Mouse (Mus musculus) cortical plate, adult 2 months (tissue): ENCODE data around the gene Pawr. TPM values are rescaled to one million over a fixed set of nuclear protein-coding genes. Genes with fewer than 3 reads are reported as not detected.

Source experiments
- H3K27ac ChIP-seq: fragments of 200-500 bp; 2 replicates; pipeline ENCODE4 v1.5.1; 2012; ENCODE audit warnings: low read length, control low read depth, inconsistent platforms; ENCODE audit not compliant: insufficient read depth
- H3K4me1 ChIP-seq: fragments of 200-500 bp; 2 replicates; pipeline ENCODE4 v1.6.1; 2011; ENCODE audit warnings: low read length; ENCODE audit not compliant: control insufficient read depth, insufficient read depth
- H3K4me3 ChIP-seq: fragments of 200-500 bp; 2 replicates; pipeline ENCODE4 v1.5.1; 2011; ENCODE audit warnings: mild to moderate bottlenecking, low read length, control low read depth; ENCODE audit not compliant: insufficient read depth
- CTCF ChIP-seq: fragments of 200-500 bp; IDR thresholded peaks from 2 replicates; pipeline ENCODE4 v1.5.1; 2011; ENCODE audit warnings: mild to moderate bottlenecking, control low read depth, low read length; ENCODE audit not compliant: insufficient read depth; ENCODE audit errors: extremely low read depth
- POLR2A ChIP-seq: fragments of 200-500 bp; IDR thresholded peaks from 2 replicates; pipeline ENCODE4 v1.6.1; 2011; ENCODE audit warnings: mild to moderate bottlenecking, low read length, control low read depth; ENCODE audit not compliant: insufficient read depth; ENCODE audit errors: extremely low read depth
- polyA plus RNA-seq: library from polyadenylated mRNA; depleted of rRNA; stranded (reverse); fragments of >200 nt; gene quantifications from 2 replicates; pipeline ENCODE4 v1.2.3, GENCODE M21; 2012; rRNA removed

Pawr gene
- polyA plus RNA-seq, 1 experiment: 2.8 TPM

- TF ChIP-seq CTCF (no peak), POLR2A (no peak)
- no peak overlapping the region for H3K4me3 ChIP-seq
- peaks cover 3% of the 10 kb centered on the region for H3K4me1 ChIP-seq
- peak overlapping the region; percentile 76 for H3K27ac ChIP-seq
Measured at GRCm38 (mm10) chr10:108455204-108455603, 123.3 kb downstream of the Pawr start.

GRCm38 (mm10) chr10:108455883-108456282 lies 124.0 kb downstream of the Pawr start:
- no peak overlapping the region for H3K27ac ChIP-seq
- TF ChIP-seq CTCF (no peak), POLR2A (no peak)
- H3K4me3 ChIP-seq: no peak overlapping the region
- peaks cover 3% of the 10 kb centered on the region for H3K4me1 ChIP-seq

DNA sequence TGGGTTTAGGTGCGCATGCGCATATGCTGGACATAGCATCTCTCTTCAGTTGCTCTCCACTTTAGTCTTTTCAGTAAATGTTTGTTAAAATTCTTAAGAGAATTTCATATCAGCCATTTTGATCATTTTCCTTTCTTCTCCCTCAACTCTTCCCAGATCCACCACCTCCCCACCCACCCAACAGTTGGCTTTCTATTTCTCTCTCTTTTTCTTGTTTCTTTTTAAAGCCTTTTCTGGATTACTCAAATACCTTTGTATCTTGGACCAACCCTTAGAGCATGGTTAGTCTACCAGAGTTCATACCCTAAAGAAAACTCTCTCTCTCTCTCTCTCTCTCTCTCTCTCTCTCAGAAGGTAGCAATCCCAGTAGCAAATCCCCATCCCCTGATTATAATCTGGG lies 125.1 kb downstream of the Pawr start:
- Histone ChIP-seq H3K4me3 (no peak overlapping the region), H3K4me1 (peaks cover 2% of the 10 kb centered on the region), H3K27ac (peak overlapping the region; percentile 47)
- TF ChIP-seq POLR2A (no peak), CTCF (no peak)

GRCm38 (mm10) chr10:108461862-108462261 lies 129.9 kb downstream of the Pawr start:
- TF ChIP-seq POLR2A (no peak), CTCF (no peak)
- H3K4me3 ChIP-seq: no peak overlapping the region
- peaks cover under 1% of the 10 kb centered on the region for H3K4me1 ChIP-seq
- no peak overlapping the region for H3K27ac ChIP-seq

Other genes starting within 250 kb of the Pawr start
- 86.8 and 88.8 TPM in 2 replicates for gene Ppp1r12a, start 169.9 kb upstream of the Pawr start, polyA plus RNA-seq